Mouse (Mus musculus) ES-Bruce4 (cell line): ENCODE data around the gene Rhbg.
A peak's percentile ranks its signal among the peaks of the same experiment; 100 is the strongest.

Source experiments
- CTCF ChIP-seq: IDR thresholded peaks from one replicate; pipeline ENCODE4 v1.8.1; 2011; ENCODE audit warnings: low read depth, low read length
- POLR2A ChIP-seq: IDR thresholded peaks from one replicate; pipeline ENCODE4 v1.8.1; 2011; ENCODE audit warnings: low read length; ENCODE audit not compliant: insufficient read depth

DNA sequence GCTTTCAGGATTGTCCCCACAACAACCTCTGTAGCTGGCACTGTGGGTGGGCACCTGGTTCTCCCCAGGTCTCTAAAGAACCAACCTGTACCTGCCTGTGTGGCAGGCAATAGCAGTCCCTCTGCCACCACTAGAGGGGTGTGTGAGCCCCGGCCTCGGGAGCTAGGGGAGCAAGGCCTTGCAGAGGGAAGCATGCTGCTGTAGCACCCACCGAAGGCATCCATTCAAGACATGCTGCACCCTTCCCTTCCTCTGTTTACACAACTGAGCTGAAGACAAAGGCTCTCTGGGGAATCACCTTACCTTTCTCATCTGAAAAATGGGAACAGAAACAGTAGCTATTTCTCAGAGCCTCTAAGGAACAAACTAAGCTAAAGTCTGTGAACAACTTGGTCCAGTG lies 19.3 kb downstream of the Rhbg start:
- peak; percentile 71 for TF ChIP-seq CTCF
- no peak for TF ChIP-seq POLR2A
